Mouse (Mus musculus) A20 (cell line): ENCODE data around the gene Papss1.
A peak's percentile ranks its signal among the peaks of the same experiment; 100 is the strongest.

Experiments
- DNase-seq: peaks from one replicate; pipeline ENCODE4 v3.0.0-alpha.2; 2011; ENCODE audit warnings: low read depth, low spot score

The Papss1 gene

GRCm38 (mm10) chr3:131581096-131581495, 16.5 kb downstream of the Papss1 start:
- no peak for DNase-seq

GRCm38 (mm10) chr3:131586818-131587217, 22.2 kb downstream of the Papss1 start:
- peak; percentile 35 for DNase-seq

- no peak for DNase-seq
These were observed 23.4 kb downstream of the Papss1 start for GRCm38 (mm10) chr3:131587959-131588358.

GRCm38 (mm10) chr3:131593143-131593798, 28.7 kb downstream of the Papss1 start:
- no peak for DNase-seq

- no peak for DNase-seq
These were observed 29.8 kb downstream of the Papss1 start for GRCm38 (mm10) chr3:131594361-131594760.

GRCm38 (mm10) chr3:131595546-131596245, 31.1 kb downstream of the Papss1 start:
- DNase-seq, result no peak

- no peak for DNase-seq
These were observed 36.2 kb downstream of the Papss1 start for GRCm38 (mm10) chr3:131600726-131601125.

GRCm38 (mm10) chr3:131601366-131601765, 36.8 kb downstream of the Papss1 start:
- no peak for DNase-seq

- DNase-seq, result no peak
These were observed 38.4 kb downstream of the Papss1 start for GRCm38 (mm10) chr3:131602995-131603414.

GRCm38 (mm10) chr3:131608112-131608511, 43.5 kb downstream of the Papss1 start:
- DNase-seq, result no peak

- no peak for DNase-seq
These were observed 45.1 kb downstream of the Papss1 start for GRCm38 (mm10) chr3:131609651-131610050.

GRCm38 (mm10) chr3:131610595-131610994, 46.0 kb downstream of the Papss1 start:
- DNase-seq, result no peak

- DNase-seq, result no peak
These were observed 48.3 kb downstream of the Papss1 start for GRCm38 (mm10) chr3:131612847-131613246.

- no peak for DNase-seq
These were observed 49.5 kb downstream of the Papss1 start for GRCm38 (mm10) chr3:131614056-131614455.

GRCm38 (mm10) chr3:131618580-131619338, 54.2 kb downstream of the Papss1 start:
- no peak for DNase-seq

GRCm38 (mm10) chr3:131623208-131623607, 58.6 kb downstream of the Papss1 start:
- no peak for DNase-seq

GRCm38 (mm10) chr3:131624063-131624462, 59.5 kb downstream of the Papss1 start:
- no peak for DNase-seq

GRCm38 (mm10) chr3:131627476-131627875, 62.9 kb downstream of the Papss1 start:
- no peak for DNase-seq

- no peak for DNase-seq
These were observed 63.7 kb downstream of the Papss1 start for GRCm38 (mm10) chr3:131628265-131628664.

GRCm38 (mm10) chr3:131628931-131629330, 64.4 kb downstream of the Papss1 start:
- DNase-seq, result no peak

GRCm38 (mm10) chr3:131630407-131631317, 66.1 kb downstream of the Papss1 start:
- DNase-seq, result no peak
